Mouse (Mus musculus): ENCODE results near the gene 1700019N19Rik. TPM values are rescaled to one million over a fixed set of nuclear protein-coding genes. Genes with fewer than 3 reads are reported as not detected.

Gene 1700019N19Rik
- polyA plus RNA-seq, 1 experiment from 2014 or later: not detected

GRCm38 (mm10) chr19:58830182-58830581 is 35.9 kb upstream of the 1700019N19Rik start:
- Histone ChIP-seq H3K9me3 (ENCODE audit: control insufficient read depth, low read length) (no peaks in the 10 kb centered on the region), H3K4me3 (ENCODE audit: low read depth, low read length) (no peak overlapping the region), H3K4me1 (replicated peaks; ENCODE audit: control insufficient read depth, insufficient read depth, low read length) (no peaks in the 10 kb centered on the region), H3K9ac (ENCODE audit: low read length) (no peak overlapping the region), H3K36me3 (ENCODE audit: control insufficient read depth, insufficient read depth, low read length) (no peaks in the 10 kb centered on the region), H3K4me2 (ENCODE audit: low read depth, low read length, severe bottlenecking) (no peak overlapping the region), H3K27me3 (ENCODE audit: control insufficient read depth, insufficient read depth, low read length) (no peaks in the 10 kb centered on the region), H3K27ac (ENCODE audit: low read depth, low read length) (no peak overlapping the region)
- DNase-seq (ENCODE audit: low spot score) (no peak), ATAC-seq (replicated peaks; ENCODE audit: low FRiP score) (no peak)
- WGBS: 92% methylated on average over 7 of the region's 7 CpGs

GRCm38 (mm10) chr19:58829575-58829974 is 35.3 kb upstream of the 1700019N19Rik start:
- 75% methylated on average over 5 of the region's 5 CpGs for WGBS
- Histone ChIP-seq H3K27me3 (ENCODE audit: control insufficient read depth, insufficient read depth, low read length) (no peaks in the 10 kb centered on the region), H3K27ac (ENCODE audit: low read depth, low read length) (no peak overlapping the region), H3K4me1 (replicated peaks; ENCODE audit: control insufficient read depth, insufficient read depth, low read length) (no peaks in the 10 kb centered on the region), H3K9me3 (ENCODE audit: control insufficient read depth, low read length) (no peaks in the 10 kb centered on the region), H3K9ac (ENCODE audit: low read length) (no peak overlapping the region), H3K36me3 (ENCODE audit: control insufficient read depth, insufficient read depth, low read length) (no peaks in the 10 kb centered on the region), H3K4me3 (ENCODE audit: low read depth, low read length) (no peak overlapping the region), H3K4me2 (ENCODE audit: low read depth, low read length, severe bottlenecking) (no peak overlapping the region)
- no peak for DNase-seq (ENCODE audit: low spot score)
- ATAC-seq (replicated peaks; ENCODE audit: low FRiP score): no peak

- H3K9me3 ChIP-seq (ENCODE audit: control insufficient read depth, low read length): no peaks in the 10 kb centered on the region
- no peak overlapping the region for H3K27ac ChIP-seq (ENCODE audit: low read depth, low read length)
- WGBS: 59% methylated on average over 7 of the region's 7 CpGs
- H3K4me3 ChIP-seq (ENCODE audit: low read depth, low read length): no peak overlapping the region
- H3K4me1 ChIP-seq (replicated peaks; ENCODE audit: control insufficient read depth, insufficient read depth, low read length): no peaks in the 10 kb centered on the region
- DNase-seq (ENCODE audit: low spot score): no peak
- no peaks in the 10 kb centered on the region for H3K36me3 ChIP-seq (ENCODE audit: control insufficient read depth, insufficient read depth, low read length)
- no peak overlapping the region for H3K9ac ChIP-seq (ENCODE audit: low read length)
- no peak for ATAC-seq (replicated peaks; ENCODE audit: low FRiP score)
- H3K4me2 ChIP-seq (ENCODE audit: low read depth, low read length, severe bottlenecking): no peak overlapping the region
- no peaks in the 10 kb centered on the region for H3K27me3 ChIP-seq (ENCODE audit: control insufficient read depth, insufficient read depth, low read length)
Observed at GRCm38 (mm10) chr19:58827656-58828055, 33.4 kb upstream of the 1700019N19Rik start.

GRCm38 (mm10) chr19:58824316-58824715 is 30.1 kb upstream of the 1700019N19Rik start:
- Histone ChIP-seq H3K27ac (ENCODE audit: low read depth, low read length) (no peak overlapping the region), H3K9ac (ENCODE audit: low read length) (no peak overlapping the region), H3K4me1 (replicated peaks; ENCODE audit: control insufficient read depth, insufficient read depth, low read length) (no peaks in the 10 kb centered on the region), H3K4me3 (ENCODE audit: low read depth, low read length) (no peak overlapping the region), H3K36me3 (ENCODE audit: control insufficient read depth, insufficient read depth, low read length) (no peaks in the 10 kb centered on the region), H3K4me2 (ENCODE audit: low read depth, low read length, severe bottlenecking) (no peak overlapping the region), H3K27me3 (ENCODE audit: control insufficient read depth, insufficient read depth, low read length) (no peaks in the 10 kb centered on the region), H3K9me3 (ENCODE audit: control insufficient read depth, low read length) (no peaks in the 10 kb centered on the region)
- WGBS: 72% methylated on average over 1 of the region's 1 CpGs
- no peak for DNase-seq (ENCODE audit: low spot score)
- ATAC-seq (replicated peaks; ENCODE audit: low FRiP score): no peak

GRCm38 (mm10) chr19:58823301-58823700 is 29.0 kb upstream of the 1700019N19Rik start:
- 92% methylated on average over 3 of the region's 3 CpGs for WGBS
- H3K36me3 ChIP-seq (ENCODE audit: control insufficient read depth, insufficient read depth, low read length): no peaks in the 10 kb centered on the region
- no peak overlapping the region for H3K9ac ChIP-seq (ENCODE audit: low read length)
- no peak overlapping the region for H3K4me2 ChIP-seq (ENCODE audit: low read depth, low read length, severe bottlenecking)
- H3K4me1 ChIP-seq (replicated peaks; ENCODE audit: control insufficient read depth, insufficient read depth, low read length): no peaks in the 10 kb centered on the region
- no peaks in the 10 kb centered on the region for H3K9me3 ChIP-seq (ENCODE audit: control insufficient read depth, low read length)
- no peak overlapping the region for H3K4me3 ChIP-seq (ENCODE audit: low read depth, low read length)
- H3K27ac ChIP-seq (ENCODE audit: low read depth, low read length): no peak overlapping the region
- H3K27me3 ChIP-seq (ENCODE audit: control insufficient read depth, insufficient read depth, low read length): no peaks in the 10 kb centered on the region
- DNase-seq (ENCODE audit: low spot score) (no peak), ATAC-seq (replicated peaks; ENCODE audit: low FRiP score) (no peak)

- H3K27me3 ChIP-seq (ENCODE audit: control insufficient read depth, insufficient read depth, low read length): no peaks in the 10 kb centered on the region
- WGBS: 87% methylated on average over 20 of the region's 20 CpGs
- H3K4me1 ChIP-seq (replicated peaks; ENCODE audit: control insufficient read depth, insufficient read depth, low read length): no peaks in the 10 kb centered on the region
- H3K9me3 ChIP-seq (ENCODE audit: control insufficient read depth, low read length): no peaks in the 10 kb centered on the region
- no peaks in the 10 kb centered on the region for H3K36me3 ChIP-seq (ENCODE audit: control insufficient read depth, insufficient read depth, low read length)
- no peak for DNase-seq (ENCODE audit: low spot score)
- no peak overlapping the region for H3K9ac ChIP-seq (ENCODE audit: low read length)
- no peak for ATAC-seq (replicated peaks; ENCODE audit: low FRiP score)
- H3K4me3 ChIP-seq (ENCODE audit: low read depth, low read length): no peak overlapping the region
- no peak overlapping the region for H3K4me2 ChIP-seq (ENCODE audit: low read depth, low read length, severe bottlenecking)
- H3K27ac ChIP-seq (ENCODE audit: low read depth, low read length): no peak overlapping the region
Observed at GRCm38 (mm10) chr19:58822454-58823200, 28.4 kb upstream of the 1700019N19Rik start.

GRCm38 (mm10) chr19:58818571-58819415 is 24.5 kb upstream of the 1700019N19Rik start:
- Histone ChIP-seq H3K27ac (ENCODE audit: low read depth, low read length) (no peak overlapping the region), H3K4me2 (ENCODE audit: low read depth, low read length, severe bottlenecking) (no peak overlapping the region), H3K9me3 (ENCODE audit: control insufficient read depth, low read length) (no peaks in the 10 kb centered on the region), H3K36me3 (ENCODE audit: control insufficient read depth, insufficient read depth, low read length) (no peaks in the 10 kb centered on the region), H3K4me3 (ENCODE audit: low read depth, low read length) (no peak overlapping the region), H3K27me3 (ENCODE audit: control insufficient read depth, insufficient read depth, low read length) (no peaks in the 10 kb centered on the region), H3K9ac (ENCODE audit: low read length) (no peak overlapping the region), H3K4me1 (replicated peaks; ENCODE audit: control insufficient read depth, insufficient read depth, low read length) (no peaks in the 10 kb centered on the region)
- no peak for ATAC-seq (replicated peaks; ENCODE audit: low FRiP score)
- DNase-seq (ENCODE audit: low spot score): no peak
- WGBS: 90% methylated on average over 14 of the region's 14 CpGs

- WGBS: 89% methylated on average over 11 of the region's 11 CpGs
- no peak overlapping the region for H3K27ac ChIP-seq (ENCODE audit: low read depth, low read length)
- H3K4me3 ChIP-seq (ENCODE audit: low read depth, low read length): no peak overlapping the region
- H3K9me3 ChIP-seq (ENCODE audit: control insufficient read depth, low read length): no peaks in the 10 kb centered on the region
- H3K4me1 ChIP-seq (replicated peaks; ENCODE audit: control insufficient read depth, insufficient read depth, low read length): no peaks in the 10 kb centered on the region
- DNase-seq (ENCODE audit: low spot score) (no peak), ATAC-seq (replicated peaks; ENCODE audit: low FRiP score) (no peak)
- H3K9ac ChIP-seq (ENCODE audit: low read length): no peak overlapping the region
- no peaks in the 10 kb centered on the region for H3K36me3 ChIP-seq (ENCODE audit: control insufficient read depth, insufficient read depth, low read length)
- no peak overlapping the region for H3K4me2 ChIP-seq (ENCODE audit: low read depth, low read length, severe bottlenecking)
- H3K27me3 ChIP-seq (ENCODE audit: control insufficient read depth, insufficient read depth, low read length): no peaks in the 10 kb centered on the region
Observed at GRCm38 (mm10) chr19:58817398-58817797, 23.1 kb upstream of the 1700019N19Rik start.

All from forebrain, embryonic 11.5 days (tissue).